Mouse (Mus musculus): Measurements from ENCODE around the gene Thtpa. TPM values are rescaled to one million over a fixed set of nuclear protein-coding genes. Genes with fewer than 3 reads are reported as not detected.

The Thtpa gene
- total RNA-seq, 2 experiments from 2014 or later = 18.2 to 19.6 TPM

- DNase-seq = no peak
Measured at GRCm38 (mm10) chr14:55077481-55078365, 16.9 kb upstream of the Thtpa start.

DNA sequence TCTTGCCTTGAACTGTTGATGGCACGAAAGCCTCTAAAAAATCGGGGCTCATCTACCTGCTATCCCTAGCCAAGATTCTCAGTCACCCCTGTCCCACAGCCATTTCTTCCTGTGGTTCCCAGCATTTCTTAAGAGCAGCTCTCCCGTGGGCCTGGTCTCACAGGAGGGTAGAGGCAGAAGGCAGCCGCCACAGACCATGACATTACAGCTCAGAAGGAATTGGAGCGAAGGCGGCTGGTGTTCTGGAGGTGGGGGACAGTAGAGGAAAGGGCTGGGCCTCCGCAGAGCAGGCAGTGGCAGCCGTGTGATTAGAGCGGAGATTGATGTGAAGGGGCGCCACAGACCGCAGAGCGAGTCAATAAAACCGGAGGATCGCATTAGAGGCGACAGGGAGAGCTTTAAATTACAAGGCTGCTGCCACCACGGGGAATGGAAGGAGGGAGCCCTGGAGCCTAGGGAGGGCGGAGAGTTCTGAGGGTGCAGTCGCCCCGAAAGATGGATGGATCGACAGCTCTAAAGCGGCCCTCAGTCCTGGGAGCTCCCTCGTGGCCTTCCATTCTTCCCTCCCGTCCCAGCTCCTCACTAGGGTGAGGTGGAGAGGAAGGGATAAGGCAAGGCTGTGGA, 16.1 kb upstream of the Thtpa start:
- no peak for DNase-seq

- peak in 1 of 2 experiments; percentile 67 for DNase-seq
Measured at GRCm38 (mm10) chr14:55079214-55079970, 15.2 kb upstream of the Thtpa start.

DNA sequence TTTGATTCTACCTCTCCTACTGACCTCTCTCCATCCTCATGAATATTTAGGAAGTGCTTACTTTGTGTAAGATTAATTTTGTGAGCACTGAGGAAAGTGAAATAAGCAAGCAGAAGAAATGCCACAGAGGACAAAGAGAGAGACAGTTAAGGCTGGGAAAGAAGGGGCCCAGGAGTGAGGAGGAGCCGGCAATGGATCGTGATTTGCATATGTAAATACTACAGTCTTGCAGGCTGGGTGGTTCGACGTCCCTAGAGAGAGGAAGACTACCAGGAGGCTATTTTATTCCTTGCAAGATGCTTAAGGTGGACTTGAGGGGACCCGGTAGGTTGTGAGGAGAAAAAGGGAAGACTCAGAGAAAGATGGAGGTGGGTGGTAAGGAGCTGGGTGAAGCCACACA, 13.5 kb upstream of the Thtpa start:
- DNase-seq = no peak

DNA sequence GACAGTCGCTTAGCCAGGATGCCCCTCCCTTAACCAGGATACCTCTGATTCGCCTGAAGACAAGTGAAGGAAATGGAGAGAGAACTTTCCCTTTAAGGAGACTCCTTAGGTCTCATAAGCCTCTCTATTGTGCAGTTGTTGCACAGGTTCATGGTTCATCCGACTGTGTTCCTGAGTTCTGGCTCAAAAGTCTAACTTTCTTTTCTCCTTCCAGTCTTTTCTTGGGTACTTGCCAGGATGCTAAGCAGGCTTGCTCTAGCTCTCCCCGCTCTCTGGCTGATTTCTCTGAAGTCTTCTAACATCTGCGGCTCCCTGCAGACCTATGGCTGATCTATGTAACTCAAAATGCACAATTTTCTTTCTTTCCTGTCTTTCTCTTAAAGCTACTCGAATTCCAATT, 11.1 kb upstream of the Thtpa start:
- no peak for DNase-seq

DNA sequence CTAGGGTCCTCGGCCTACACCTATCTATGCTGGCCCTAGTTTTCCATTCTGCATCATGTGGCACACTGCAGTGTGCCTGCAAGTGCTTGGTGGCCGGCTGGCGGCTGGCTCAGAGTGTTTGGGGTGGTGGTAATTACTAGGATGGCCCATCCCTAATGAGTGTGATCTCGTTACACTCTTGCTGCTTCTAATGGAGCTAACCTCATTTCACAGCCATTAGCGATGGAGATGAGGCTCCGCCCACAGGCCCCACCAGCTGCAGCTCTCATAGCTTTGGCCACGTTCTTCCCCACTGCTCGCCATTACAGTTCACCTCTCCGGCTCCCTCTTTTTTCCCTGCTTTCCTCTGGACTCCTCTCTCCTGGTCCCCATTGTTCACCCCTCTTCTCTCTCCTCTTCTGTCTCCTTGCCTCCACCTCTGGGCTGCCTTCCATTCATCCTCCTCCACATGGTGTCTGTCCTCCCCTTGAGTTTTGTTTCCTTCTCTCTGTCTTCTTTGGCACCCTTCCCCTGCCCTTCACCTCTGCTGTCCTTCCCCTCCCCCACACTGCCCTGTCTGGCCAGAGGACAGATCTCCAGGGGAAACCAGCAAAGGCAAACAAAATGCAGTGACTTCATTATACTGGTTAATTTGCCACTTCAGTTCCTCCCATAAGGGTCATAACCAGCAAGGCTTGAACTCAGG, 9.1 kb upstream of the Thtpa start:
- DNase-seq = no peak

- DNase-seq = no peak
Measured at GRCm38 (mm10) chr14:55086009-55086514, 8.5 kb upstream of the Thtpa start.

GRCm38 (mm10) chr14:55089199-55089947, 5.2 kb upstream of the Thtpa start:
- DNase-seq = no peak

GRCm38 (mm10) chr14:55091209-55091865, 3.2 kb upstream of the Thtpa start:
- no peak for DNase-seq

- DNase-seq = peak; percentile 97
Measured at GRCm38 (mm10) chr14:55092011-55092577, 2.5 kb upstream of the Thtpa start, which contains the start of gene Zfhx2. TSS of gene Zfhx2 (minus strand) at chr14:55092324.

DNA sequence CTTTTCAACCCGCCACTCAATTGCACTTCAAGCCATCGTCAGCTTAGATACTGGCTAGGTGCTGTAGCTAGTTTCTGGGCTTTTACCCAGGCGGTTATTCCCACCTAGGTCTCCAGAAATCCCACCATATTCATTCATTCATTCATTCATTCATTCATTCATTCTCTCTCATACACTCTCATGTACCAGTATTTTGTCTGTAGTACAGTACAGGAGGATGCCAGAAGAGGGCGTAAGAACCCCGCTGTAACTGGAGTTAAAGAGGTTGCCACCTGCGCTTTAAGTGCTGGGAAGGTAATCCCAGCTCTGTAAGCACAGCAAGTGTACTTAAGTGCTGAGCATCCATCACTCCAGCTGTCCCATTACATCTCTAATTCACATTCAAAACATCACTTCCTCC, 657 bp upstream of the Thtpa start:
- no peak for DNase-seq

DNA sequence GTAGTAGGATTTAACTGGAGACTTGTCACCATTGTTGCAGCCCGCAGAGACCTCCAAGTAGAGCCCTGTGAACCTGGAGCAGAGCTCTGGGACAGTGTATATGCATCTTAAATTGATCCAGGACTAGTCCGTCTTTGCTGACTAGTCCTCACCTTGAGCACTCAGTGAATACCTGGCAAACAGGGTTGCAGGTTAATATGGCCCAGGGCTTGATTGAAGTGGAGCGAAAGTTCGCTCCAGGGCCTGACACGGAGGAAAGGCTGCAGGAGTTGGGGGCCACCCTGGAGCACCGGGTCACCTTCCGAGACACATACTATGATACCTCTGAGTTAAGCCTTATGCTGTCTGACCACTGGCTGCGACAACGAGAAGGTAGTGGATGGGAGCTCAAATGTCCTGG, 679 bp downstream of the Thtpa start:
- DNase-seq = no peak

GRCm38 (mm10) chr14:55095671-55096070, 1.1 kb downstream of the Thtpa start:
- DNase-seq = no peak

DNA sequence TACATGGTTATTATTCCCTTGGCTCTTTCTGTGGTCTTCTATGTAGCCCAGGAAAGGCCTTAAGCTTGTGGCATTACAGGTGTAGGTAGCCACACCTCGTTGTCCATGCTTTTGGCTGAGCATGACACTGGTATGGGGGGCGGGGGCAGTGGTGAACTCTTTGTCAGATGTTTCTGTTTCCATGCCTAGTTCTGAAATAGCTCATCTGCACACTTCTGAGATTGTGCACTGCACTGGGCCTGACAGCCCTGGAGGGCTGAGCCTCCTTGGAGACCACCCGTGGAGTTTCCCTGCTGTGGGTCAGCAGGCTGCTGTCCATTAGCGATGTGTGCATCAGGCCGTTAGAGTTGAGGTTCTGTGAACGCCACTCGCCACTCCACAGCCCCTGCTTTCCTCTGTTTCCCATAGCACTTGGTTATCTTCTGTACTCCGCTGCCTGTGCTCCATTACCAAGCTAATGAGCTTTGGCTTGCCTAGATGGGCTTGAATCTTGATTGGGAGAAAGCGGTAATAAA, 2.0 kb downstream of the Thtpa start:
- no peak for DNase-seq

DNA sequence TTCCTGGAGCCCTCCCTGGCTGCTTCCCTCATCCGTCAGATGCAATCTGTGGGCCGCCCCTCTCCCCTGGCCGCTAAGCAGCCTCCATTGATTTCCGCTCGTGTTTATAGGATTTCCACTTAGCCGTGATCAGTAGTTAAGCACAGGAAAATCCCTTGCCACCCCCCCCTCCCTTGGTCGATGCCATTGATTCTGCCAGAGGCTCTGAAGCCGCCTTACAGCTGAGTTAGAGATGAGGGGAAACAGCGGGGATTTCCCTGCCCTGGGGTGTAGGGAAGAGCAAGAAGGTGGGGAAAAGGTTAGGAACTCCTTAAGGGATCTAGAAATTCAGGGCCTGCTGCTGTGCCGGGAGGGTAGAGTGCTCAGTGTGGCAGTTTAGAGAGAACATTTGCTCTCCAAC, 3.1 kb downstream of the Thtpa start:
- no peak for DNase-seq

DNA sequence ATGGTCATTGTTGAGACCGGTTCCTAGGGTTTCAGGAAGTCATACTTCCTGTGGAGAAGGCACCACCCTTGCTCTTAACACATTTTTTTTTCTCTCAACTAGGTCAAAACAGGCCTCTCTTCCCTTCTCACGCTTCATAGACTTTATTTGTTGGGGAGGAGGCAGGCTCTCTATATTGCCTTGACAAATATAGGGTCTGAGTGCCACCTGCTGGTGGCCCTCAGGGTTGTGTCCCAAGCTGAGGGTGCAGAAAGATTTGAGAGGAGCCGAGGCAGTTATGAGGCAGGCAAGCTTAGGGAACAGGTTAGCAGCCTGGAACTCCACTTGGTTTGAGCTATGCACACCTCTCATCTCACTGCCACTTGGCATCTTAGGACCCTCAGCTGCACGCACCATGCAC, 3.5 kb downstream of the Thtpa start:
- DNase-seq = no peak

DNA sequence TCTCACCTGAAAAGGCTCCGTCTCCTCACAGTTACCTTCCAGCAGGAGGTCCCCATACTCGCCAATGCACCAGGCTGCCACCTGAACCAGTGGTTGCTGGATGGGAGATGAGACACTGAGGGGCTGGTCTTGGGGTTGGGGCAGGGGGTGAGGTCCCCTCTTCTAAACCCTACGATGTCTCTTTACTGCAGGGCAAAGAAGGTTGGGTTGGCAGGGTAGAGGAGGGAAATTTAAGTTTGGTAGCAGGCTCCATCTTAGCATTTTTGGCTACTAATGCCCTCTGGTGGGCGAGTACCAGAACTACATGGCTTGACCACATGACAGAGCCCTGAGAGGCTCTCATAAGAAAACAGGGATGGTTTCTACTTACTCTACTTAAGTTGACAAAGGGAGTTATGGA, 7.0 kb downstream of the Thtpa start:
- DNase-seq = peak in 1 of 2 experiments; percentile 51

DNA sequence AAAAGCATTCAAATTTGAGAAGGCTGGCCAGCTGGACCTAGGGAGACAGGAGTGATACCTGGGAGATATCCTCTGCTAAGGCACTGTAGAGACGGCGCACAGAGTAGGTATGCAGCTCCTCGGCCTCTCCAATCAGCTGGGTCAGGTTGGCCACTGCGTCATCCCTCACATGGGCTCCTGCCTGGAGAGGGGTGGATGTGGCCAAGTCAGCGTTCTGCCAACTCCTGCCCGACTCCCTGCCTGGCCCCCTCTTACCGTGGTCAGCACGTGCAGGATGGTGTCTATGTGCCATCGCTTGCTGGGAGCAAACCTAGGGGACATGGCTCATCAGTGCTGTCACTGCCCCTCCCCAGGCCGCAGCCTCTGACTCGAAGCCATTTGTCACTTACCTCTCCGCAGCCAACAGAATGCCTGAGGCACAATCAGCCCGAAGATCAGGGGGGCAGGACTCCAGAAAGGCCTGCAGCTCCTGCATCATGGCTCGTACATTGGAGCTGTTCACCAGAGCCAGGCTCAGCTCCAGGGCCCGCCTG, 7.7 kb downstream of the Thtpa start:
- DNase-seq = no peak

DNA sequence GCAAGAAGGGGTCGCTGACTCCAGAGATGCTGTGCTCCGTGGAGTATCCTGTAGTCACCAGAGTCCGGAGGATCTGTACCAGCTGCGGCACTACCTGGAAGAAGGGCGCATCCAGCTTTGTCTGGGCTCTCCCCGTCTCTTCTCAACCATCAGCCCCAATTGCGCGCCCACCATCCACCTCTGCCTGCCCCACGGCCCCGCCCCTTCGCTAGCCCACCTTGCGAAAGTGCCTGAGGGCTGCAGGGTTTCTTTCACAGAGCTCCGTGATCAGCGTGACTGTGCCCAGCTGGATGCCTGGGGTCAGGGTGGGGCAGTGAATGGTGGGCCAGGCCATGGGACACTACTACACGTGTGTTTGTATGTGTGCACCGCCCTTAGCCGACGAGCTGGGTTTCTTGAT, 9.8 kb downstream of the Thtpa start:
- DNase-seq = no peak

DNA sequence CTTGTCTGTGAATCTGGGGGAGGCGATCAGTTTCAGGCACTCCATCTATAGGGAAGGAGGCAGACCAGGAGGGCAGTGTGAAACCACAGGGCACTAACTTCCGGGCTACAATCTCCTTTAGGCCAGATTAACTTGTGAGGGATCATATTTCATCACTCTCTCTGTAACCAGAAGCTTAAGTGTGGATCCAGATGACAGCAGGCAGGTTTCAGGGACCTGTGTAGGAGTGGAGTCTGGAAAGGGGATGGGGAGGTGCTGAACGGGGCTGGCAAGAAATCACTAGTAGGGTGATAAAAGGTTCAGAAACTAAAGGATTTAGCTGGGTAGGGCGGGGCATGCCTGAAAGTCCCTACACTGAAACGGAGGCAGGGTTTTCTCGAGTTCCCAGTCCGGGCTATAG, 10.8 kb downstream of the Thtpa start:
- DNase-seq = no peak

All from layer of hippocampus, postnatal 36 days (tissue).